Mouse (Mus musculus) testis, adult 2 months (tissue): Measurements from ENCODE around the gene Lad1.

Experiments used
- CTCF ChIP-seq: fragments of 200-500 bp; IDR thresholded peaks from 2 replicates; pipeline ENCODE4 v1.5.1; 2012; ENCODE audit warnings: low read depth, mild to moderate bottlenecking, inconsistent platforms, low read length, moderate library complexity; ENCODE audit not compliant: control insufficient read depth, insufficient read depth, insufficient replicate concordance
- POLR2A ChIP-seq: fragments of 200-500 bp; IDR thresholded peaks from 2 replicates; pipeline ENCODE4 v1.6.1; 2012; ENCODE audit warnings: low read depth, mild to moderate bottlenecking, inconsistent platforms, low read length, moderate library complexity; ENCODE audit not compliant: control insufficient read depth

DNA sequence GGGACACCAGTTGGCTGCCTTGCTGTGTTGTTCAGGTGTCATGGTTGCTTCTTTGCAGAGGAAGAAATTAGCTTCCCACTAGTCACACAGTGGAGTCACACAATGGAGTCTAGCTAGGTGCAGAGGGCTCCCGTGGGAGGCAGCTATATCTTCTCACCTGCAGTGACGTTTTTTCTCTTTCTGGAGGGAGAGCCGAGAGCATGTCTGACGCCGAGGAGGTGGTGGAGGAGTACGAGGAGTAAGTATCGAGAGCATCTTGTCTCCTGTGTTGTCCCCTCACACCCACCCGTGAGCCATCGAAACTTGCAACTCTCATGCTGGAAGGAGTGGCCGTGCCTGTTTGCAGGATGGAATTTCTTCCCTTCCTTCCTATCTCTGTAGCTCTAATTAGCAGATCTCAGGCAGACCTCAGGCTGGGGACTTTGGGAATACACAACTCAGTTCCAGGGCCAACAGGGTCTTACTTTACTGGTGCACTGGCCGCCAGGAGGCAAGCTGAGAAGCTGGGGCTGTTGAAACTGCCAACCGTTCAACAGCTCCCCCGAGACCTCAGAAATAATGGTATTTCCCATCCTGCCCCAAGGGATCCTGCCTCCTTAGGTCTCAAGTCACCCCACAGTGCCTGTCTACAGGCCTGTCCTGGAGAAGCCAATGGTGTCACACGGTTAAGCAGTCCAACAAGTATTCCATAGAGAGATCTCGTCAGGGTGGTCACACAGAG, 22.4 kb downstream of the Lad1 start:
- TF ChIP-seq POLR2A (no peak), CTCF (no peak)
